Mouse (Mus musculus): ENCODE results near the gene Tfap2c. TPM values are rescaled to one million over a fixed set of nuclear protein-coding genes. Genes with fewer than 3 reads are reported as not detected.

Gene Tfap2c
- polyA plus RNA-seq, 1 experiment from 2014 or later, result 0.53 TPM

- Histone ChIP-seq H3K4me3 (replicated peaks; ENCODE audit: low read depth, low read length) (peak overlapping the region; percentile 10; the same call in 1 of the 2 replicates), H3K4me2 (ENCODE audit: low read length) (peak overlapping the region; percentile 52), H3K36me3 (ENCODE audit: insufficient read depth, low read length) (no peaks in the 10 kb centered on the region), H3K4me1 (replicated peaks; ENCODE audit: insufficient read depth, low read length) (peaks cover 25% of the 10 kb centered on the region), H3K9me3 (replicated peaks; ENCODE audit: low read length) (no peaks in the 10 kb centered on the region), H3K9ac (ENCODE audit: low read depth, low read length) (no peak overlapping the region), H3K27ac (no peak overlapping the region), H3K27me3 (ENCODE audit: insufficient read depth, low read length) (peaks cover 91% of the 10 kb centered on the region)
- TF ChIP-seq CTCF (IDR thresholded peaks at IDR 0.05; ENCODE audit: low read depth), result peak; percentile 76
- under 1% methylated on average over 57 of the region's 62 CpGs for WGBS
- ATAC-seq (replicated peaks; ENCODE audit: low FRiP score, low read depth) (peak; percentile 53), DNase-seq (ENCODE audit: low spot score) (peak; percentile 61)
Observed at GRCm38 (mm10) chr2:172550364-172551080, 1.1 kb downstream of the Tfap2c start.

- ATAC-seq (replicated peaks; ENCODE audit: low FRiP score, low read depth), result no peak
- no peak for DNase-seq (ENCODE audit: low spot score)
- peak overlapping the region; percentile 10 for H3K4me3 ChIP-seq (replicated peaks; ENCODE audit: low read depth, low read length)
- H3K27me3 ChIP-seq (ENCODE audit: insufficient read depth, low read length), result peaks cover 86% of the 10 kb centered on the region
- H3K4me2 ChIP-seq (ENCODE audit: low read length), result peak overlapping the region; percentile 42
- 5% methylated on average over 57 of the region's 57 CpGs for WGBS
- no peak for TF ChIP-seq CTCF (IDR thresholded peaks at IDR 0.05; ENCODE audit: low read depth)
- no peaks in the 10 kb centered on the region for H3K36me3 ChIP-seq (ENCODE audit: insufficient read depth, low read length)
- no peak overlapping the region for H3K27ac ChIP-seq
- H3K9me3 ChIP-seq (replicated peaks; ENCODE audit: low read length), result no peaks in the 10 kb centered on the region
- peaks cover 25% of the 10 kb centered on the region for H3K4me1 ChIP-seq (replicated peaks; ENCODE audit: insufficient read depth, low read length)
- no peak overlapping the region for H3K9ac ChIP-seq (ENCODE audit: low read depth, low read length)
Observed at GRCm38 (mm10) chr2:172551081-172551720, 1.8 kb downstream of the Tfap2c start.

GRCm38 (mm10) chr2:172551872-172552271 lies 2.5 kb downstream of the Tfap2c start:
- Histone ChIP-seq H3K4me2 (ENCODE audit: low read length) (peak overlapping the region; percentile 42; the same call in 1 of the 2 replicates), H3K9me3 (replicated peaks; ENCODE audit: low read length) (no peaks in the 10 kb centered on the region), H3K4me1 (replicated peaks; ENCODE audit: insufficient read depth, low read length) (peaks cover 25% of the 10 kb centered on the region), H3K9ac (ENCODE audit: low read depth, low read length) (no peak overlapping the region), H3K36me3 (ENCODE audit: insufficient read depth, low read length) (no peaks in the 10 kb centered on the region), H3K27me3 (ENCODE audit: insufficient read depth, low read length) (peaks cover 82% of the 10 kb centered on the region), H3K27ac (no peak overlapping the region), H3K4me3 (replicated peaks; ENCODE audit: low read depth, low read length) (no peak overlapping the region)
- no peak for ATAC-seq (replicated peaks; ENCODE audit: low FRiP score, low read depth)
- no peak for TF ChIP-seq CTCF (IDR thresholded peaks at IDR 0.05; ENCODE audit: low read depth)
- no peak for DNase-seq (ENCODE audit: low spot score)
- 6% methylated on average over 14 of the region's 14 CpGs for WGBS

- Histone ChIP-seq H3K27ac (no peak overlapping the region), H3K4me1 (replicated peaks; ENCODE audit: insufficient read depth, low read length) (peaks cover 21% of the 10 kb centered on the region), H3K36me3 (ENCODE audit: insufficient read depth, low read length) (no peaks in the 10 kb centered on the region), H3K27me3 (ENCODE audit: insufficient read depth, low read length) (peaks cover 74% of the 10 kb centered on the region), H3K4me2 (ENCODE audit: low read length) (no peak overlapping the region), H3K4me3 (replicated peaks; ENCODE audit: low read depth, low read length) (no peak overlapping the region), H3K9me3 (replicated peaks; ENCODE audit: low read length) (no peaks in the 10 kb centered on the region), H3K9ac (ENCODE audit: low read depth, low read length) (no peak overlapping the region)
- TF ChIP-seq CTCF (IDR thresholded peaks at IDR 0.05; ENCODE audit: low read depth), result no peak
- 7% methylated on average over 6 of the region's 6 CpGs for WGBS
- ATAC-seq (replicated peaks; ENCODE audit: low FRiP score, low read depth) (no peak), DNase-seq (ENCODE audit: low spot score) (peak; percentile 17)
Observed at GRCm38 (mm10) chr2:172552666-172553065, 3.3 kb downstream of the Tfap2c start.

GRCm38 (mm10) chr2:172554211-172554610 lies 4.8 kb downstream of the Tfap2c start:
- ATAC-seq (replicated peaks; ENCODE audit: low FRiP score, low read depth), result no peak
- DNase-seq (ENCODE audit: low spot score), result no peak
- Histone ChIP-seq H3K36me3 (ENCODE audit: insufficient read depth, low read length) (no peaks in the 10 kb centered on the region), H3K27me3 (ENCODE audit: insufficient read depth, low read length) (peaks cover 59% of the 10 kb centered on the region), H3K27ac (no peak overlapping the region), H3K4me2 (ENCODE audit: low read length) (no peak overlapping the region), H3K9ac (ENCODE audit: low read depth, low read length) (no peak overlapping the region), H3K9me3 (replicated peaks; ENCODE audit: low read length) (no peaks in the 10 kb centered on the region), H3K4me3 (replicated peaks; ENCODE audit: low read depth, low read length) (no peak overlapping the region), H3K4me1 (replicated peaks; ENCODE audit: insufficient read depth, low read length) (peaks cover 18% of the 10 kb centered on the region; the same call in 1 of the 2 replicates)
- TF ChIP-seq CTCF (IDR thresholded peaks at IDR 0.05; ENCODE audit: low read depth), result no peak
- WGBS, result 79% methylated on average over 9 of the region's 9 CpGs

GRCm38 (mm10) chr2:172558674-172559468 lies 9.5 kb downstream of the Tfap2c start:
- H3K9me3 ChIP-seq (replicated peaks; ENCODE audit: low read length), result no peaks in the 10 kb centered on the region
- H3K4me3 ChIP-seq (replicated peaks; ENCODE audit: low read depth, low read length), result no peak overlapping the region
- no peaks in the 10 kb centered on the region for H3K4me1 ChIP-seq (replicated peaks; ENCODE audit: insufficient read depth, low read length)
- no peak for ATAC-seq (replicated peaks; ENCODE audit: low FRiP score, low read depth)
- H3K27me3 ChIP-seq (ENCODE audit: insufficient read depth, low read length), result peaks cover 18% of the 10 kb centered on the region
- TF ChIP-seq CTCF (IDR thresholded peaks at IDR 0.05; ENCODE audit: low read depth), result no peak
- no peaks in the 10 kb centered on the region for H3K36me3 ChIP-seq (ENCODE audit: insufficient read depth, low read length)
- H3K27ac ChIP-seq, result no peak overlapping the region
- DNase-seq (ENCODE audit: low spot score), result no peak
- H3K4me2 ChIP-seq (ENCODE audit: low read length), result no peak overlapping the region
- 37% methylated on average over 21 of the region's 21 CpGs for WGBS
- no peak overlapping the region for H3K9ac ChIP-seq (ENCODE audit: low read depth, low read length)

Data from kidney, postnatal 0 days (tissue).